Mouse (Mus musculus): ENCODE data around the gene Gm11361.

The Gm11361 gene

DNA sequence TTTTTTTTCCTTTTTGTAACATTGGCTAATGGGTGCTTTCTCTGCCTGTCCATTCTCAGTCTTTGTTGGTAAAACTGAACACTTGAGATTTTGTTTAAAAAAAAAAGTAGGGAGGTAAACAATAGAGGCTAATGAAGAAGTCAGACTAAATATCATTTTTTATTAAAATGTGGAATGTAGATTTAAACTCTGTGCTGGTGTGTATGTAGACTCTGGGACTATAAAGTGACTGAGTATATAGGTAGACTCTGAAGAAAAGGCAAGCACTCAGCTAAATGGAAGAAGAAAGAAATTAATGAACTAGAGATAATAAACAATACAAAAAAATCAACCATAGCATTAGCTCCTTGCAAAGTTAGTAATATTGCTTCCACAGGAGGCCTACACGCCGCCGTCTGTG is at the start of gene Gm11361:
Gene Gm11361, plus strand, starts transcription at position 301 of the 400 bp plus-strand sequence.
- DNase-seq (ENCODE audit: low spot score): no peak

DNA sequence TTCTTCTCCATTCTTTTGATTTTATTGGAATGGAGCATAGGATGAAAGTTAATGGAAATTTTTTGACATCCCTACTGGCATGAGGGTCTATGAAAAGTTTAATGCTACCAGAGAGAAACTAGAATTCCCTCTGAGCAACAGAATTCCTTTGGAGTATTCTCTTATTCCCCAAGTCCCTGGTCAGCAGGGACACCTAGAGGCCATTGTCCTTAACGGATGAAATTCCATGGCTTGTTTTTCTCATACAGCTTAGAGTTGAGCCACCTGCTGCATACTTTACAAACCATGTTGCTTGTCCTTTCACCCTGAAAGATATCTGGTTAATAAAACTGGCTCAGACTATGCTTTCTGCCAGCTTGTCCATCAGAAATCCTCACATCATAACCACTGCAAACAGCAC is 7.1 kb downstream of the Gm11361 start:
- DNase-seq (ENCODE audit: low spot score): no peak

DNA sequence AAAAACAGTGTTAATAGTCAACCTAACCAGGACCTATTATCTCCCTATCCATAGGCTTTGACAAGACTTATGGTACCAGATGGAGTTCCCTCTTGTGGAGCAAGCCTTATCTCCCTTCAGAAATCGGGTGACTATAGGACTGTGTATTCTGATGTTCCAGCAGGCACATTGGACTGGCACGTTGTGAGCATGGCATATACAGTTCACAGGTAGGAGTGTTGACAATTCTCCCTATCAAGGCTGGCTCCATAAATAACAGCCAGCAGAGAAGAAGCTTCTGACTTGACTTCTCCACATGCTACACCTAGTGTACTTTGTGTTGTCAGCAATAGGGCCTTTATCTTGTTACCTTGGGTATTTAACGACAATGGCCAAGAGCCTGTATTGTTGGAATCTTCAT is 30.0 kb downstream of the Gm11361 start:
- DNase-seq (ENCODE audit: low spot score): no peak

DNA sequence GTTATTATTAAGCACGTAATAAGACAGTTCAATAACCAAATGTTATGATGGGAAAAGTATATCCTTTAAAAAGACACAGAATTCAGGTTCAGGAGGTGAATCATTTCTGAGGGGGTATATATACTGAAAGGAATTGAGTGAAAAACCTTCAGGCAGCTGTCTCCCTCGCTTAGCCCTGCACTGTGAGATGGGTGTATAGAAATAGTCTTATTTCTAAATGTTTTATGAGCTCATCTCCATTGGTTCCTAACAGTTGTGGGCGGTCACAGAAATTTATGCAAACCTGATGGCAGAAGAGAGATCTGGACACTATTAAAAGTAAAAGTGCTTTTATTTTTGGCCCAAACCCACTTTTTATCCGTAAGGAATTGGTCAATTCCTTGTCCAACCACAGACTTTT is 36.9 kb downstream of the Gm11361 start:
- no peak for DNase-seq (ENCODE audit: low spot score)

DNA sequence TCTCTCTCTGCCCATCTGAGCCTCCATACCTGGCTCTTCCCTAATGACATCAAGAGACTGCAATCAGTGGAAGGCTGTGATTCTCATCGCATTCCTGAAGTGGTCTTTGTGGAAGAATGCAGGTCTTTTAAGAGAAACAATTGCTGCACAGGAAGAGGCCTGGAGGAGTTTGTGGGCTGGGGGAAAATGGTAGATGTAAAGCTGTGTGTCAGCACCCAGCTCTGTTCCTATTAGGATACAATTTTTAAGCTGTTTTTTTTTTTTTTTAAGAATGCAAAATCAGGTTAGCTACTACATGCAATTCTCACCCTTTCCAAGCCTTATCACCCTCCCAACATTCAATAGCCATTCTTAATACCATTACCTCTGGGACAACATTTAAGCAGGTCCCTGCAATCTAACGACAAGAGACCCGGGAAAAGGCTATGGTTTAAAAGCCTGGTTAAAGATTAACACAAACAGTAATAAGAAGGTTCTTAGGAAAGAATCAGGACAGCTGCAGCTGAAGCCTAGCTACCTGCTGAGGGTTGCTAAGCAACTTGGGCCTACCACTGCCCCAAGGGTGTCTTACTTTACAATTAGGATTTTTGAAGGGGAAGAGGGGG is 37.5 kb downstream of the Gm11361 start:
- no peak for DNase-seq (ENCODE audit: low spot score)

DNA sequence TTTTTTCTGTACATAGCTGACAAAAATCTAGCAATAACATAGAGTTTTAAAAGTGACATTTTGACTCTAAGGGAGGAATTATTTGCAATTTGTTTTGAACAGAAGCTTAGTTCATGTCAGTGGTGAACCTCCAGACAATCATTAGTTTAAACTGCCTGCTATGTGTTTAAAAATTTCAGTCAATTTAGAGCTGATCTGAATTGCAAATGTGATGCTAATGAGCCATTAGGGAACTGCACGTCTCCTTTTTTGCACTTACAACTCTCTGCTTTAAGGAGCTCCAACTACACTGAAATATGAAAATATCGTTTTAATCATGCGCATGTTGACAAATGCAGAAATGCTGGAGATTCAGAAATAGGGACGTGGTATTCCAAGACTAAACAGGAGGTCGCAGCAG is 38.2 kb downstream of the Gm11361 start:
- DNase-seq (ENCODE audit: low spot score): no peak

DNA sequence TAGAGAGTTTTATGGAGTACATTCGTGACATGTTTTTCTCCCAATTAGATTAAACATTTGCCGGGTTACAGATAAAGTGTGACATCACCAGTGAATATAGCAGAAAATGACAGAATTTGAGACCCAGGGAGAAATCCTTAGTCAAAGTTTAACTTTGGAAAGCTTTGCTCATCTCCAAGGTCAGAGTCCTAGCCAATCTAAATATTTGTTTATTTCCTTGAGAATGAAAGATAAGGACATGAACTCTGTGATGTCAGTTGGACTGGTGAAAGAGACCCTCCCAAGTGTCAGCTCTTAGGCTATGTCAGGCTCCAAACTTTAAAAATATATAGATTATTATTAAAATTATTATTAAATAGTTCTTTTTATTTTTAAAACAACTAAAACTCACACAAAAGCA is 39.8 kb downstream of the Gm11361 start:
- DNase-seq (ENCODE audit: low spot score): no peak

DNA sequence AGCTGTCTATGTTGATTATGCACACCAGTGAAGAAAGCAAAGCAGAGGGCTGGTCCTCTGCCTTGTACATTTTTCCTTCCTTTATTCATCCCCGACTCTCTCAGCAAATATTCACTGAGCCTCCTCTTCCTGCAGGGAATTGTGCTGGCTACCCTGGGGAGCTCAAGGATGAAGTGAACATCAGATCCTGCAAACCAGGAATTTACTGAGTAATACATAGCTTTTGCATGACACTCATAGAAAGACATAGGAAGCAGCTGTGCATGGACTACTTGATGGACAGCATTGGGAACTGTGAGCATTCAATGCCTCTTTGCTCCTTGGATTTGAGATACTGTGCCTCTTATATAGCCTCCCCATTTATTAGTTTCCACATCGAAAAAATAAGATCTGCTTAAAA is 40.2 kb downstream of the Gm11361 start:
- DNase-seq (ENCODE audit: low spot score): no peak
